Mouse (Mus musculus) urinary bladder, adult 2 months (tissue): ENCODE results near the gene Tfap2c. TPM values are rescaled to one million over a fixed set of nuclear protein-coding genes. Genes with fewer than 3 reads are reported as not detected.

ENCODE experiments used
- DNase-seq: peaks from one replicate; pipeline ENCODE4 v3.0.0; 2022; ENCODE audit warnings: low spot score
- polyA plus RNA-seq: library from polyadenylated mRNA; depleted of rRNA; stranded (reverse); fragments of >200 nt; gene quantifications from 2 replicates; pipeline ENCODE4 v1.2.3, GENCODE M21; 2012

Gene Tfap2c
- polyA plus RNA-seq, 1 experiment = 5.5 TPM

DNA sequence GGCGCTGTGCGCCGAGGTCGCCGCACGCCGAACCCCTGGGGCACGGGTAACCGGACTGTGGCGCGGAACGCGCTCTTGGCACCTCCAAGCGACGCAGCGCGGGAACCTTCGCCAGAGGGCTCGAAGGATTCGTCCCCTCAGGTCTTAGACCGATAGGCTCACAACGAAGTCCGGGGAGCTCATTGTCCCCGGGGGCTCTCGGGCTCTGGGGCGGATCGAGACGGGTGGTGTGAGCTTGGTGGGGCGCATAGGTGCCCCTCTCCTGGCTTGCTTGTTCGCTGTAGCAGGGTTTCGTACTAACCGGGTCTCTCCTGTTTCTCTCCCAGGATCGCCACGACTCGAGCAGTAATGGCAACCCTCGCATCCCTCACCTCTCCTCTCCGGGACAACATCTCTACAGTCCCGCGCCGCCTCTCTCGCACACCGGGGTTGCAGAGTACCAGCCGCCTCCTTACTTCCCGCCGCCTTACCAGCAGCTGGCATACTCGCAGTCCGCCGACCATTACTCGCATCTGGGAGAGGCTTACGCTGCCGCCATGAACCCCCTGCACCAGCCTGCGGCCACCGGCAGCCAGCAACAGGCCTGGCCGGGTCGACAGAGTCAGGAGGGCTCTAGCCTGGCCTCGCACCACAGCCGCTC, 1.8 kb downstream of the Tfap2c start:
- no peak for DNase-seq

DNA sequence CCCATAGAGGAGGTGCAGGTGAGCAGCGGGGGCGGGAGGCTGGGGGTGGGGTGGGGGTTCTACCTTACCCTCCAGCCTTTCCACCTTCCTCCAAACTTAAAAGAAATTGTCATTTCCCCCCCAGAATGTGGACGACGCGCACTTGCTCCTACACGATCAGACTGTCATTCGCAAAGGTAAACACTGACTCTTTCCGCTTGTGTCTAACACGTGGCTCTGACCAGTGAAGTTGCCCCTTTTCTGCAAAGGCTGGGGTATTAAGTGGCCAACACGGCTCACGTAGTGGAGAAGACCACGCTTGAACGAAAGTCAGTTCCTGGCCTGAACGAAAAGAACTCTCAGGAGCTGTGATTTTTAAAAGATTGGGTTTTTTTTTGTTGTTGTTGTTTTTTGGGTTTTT, 2.5 kb downstream of the Tfap2c start:
- DNase-seq = no peak

GRCm38 (mm10) chr2:172552666-172553065, 3.3 kb downstream of the Tfap2c start:
- DNase-seq = no peak

GRCm38 (mm10) chr2:172554211-172554610, 4.8 kb downstream of the Tfap2c start:
- DNase-seq = no peak

DNA sequence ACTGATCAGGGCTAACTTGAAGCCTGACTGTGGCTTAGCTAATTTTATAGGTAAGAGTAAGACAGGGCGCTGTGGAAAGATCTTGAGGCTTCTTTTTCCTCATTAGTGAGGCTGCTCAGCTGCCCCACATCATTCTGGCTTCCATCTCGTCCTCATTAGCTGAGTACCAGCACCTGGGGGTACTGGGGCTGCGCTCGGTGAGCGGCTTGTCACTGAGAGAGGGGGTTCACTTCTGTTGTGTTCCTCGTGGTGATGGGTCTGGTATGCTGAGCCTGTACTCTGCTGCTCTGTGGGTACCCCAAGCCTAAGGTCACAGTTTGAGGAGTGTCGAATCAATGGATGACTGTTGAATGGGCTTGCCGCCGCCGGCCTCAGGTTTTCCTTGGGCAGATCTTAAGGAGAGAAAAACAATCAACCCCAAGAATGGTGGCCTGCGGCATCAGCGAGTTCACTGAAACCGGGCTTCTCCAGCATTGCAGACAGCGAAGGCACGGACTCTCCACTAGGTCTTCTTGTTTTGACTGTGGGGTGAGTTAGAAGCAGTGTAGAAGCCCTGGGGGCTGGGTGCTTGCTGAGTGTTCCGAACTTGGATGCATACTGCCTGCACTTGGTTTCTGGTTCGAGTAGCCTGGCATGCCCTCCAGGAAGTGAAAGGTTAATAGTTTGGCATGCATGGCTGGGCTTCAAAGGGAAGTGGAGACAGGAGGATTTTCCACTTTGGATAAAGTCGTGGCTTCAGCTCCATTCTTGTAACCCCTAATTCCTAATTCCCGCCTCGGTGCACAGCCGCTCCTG, 9.5 kb downstream of the Tfap2c start:
- no peak for DNase-seq

DNA sequence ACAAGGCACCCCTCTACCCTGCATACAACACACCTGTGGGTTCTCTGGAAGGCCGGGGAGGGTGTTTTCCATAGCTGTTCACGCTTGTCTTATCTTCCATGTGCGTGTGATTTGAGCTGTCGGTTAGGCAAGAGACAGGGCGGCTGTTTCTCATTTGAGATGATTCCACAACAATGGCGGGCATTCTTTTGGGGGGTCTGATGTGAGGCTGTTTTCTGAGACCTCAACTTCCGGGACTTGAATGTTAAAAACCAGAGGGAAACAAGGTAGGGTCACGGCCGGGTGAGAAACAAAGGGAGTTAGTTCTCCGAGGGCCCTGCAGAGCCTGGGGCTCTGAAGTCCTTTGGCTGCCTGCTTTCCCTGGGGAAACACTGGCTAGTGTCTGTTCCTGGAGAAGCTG, 11.6 kb downstream of the Tfap2c start:
- DNase-seq = no peak

GRCm38 (mm10) chr2:172567835-172568234, 18.4 kb downstream of the Tfap2c start:
- DNase-seq = no peak

DNA sequence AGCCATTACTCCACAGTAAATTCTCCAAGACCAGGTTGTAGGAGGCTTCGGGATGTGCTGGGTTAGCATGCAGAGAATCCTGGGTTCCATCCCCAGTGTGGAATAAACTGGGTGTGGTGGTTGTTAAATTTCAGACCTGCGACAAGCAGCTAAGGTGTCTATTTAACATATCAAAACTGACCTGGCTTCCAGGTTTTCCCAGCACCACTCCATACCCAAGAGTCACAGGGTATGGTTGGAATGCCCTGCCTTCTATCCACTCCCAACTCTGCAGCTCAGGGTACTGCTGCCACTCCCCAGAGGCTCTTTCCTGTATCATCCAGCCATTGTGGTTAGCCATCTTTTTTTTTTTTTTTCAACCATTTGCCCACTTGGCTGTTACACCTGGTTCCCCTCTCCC, 19.1 kb downstream of the Tfap2c start:
- DNase-seq = no peak

- DNase-seq = no peak
Measured at GRCm38 (mm10) chr2:172577196-172577766, 27.9 kb downstream of the Tfap2c start.

GRCm38 (mm10) chr2:172579221-172579620, 29.8 kb downstream of the Tfap2c start:
- DNase-seq = no peak

- DNase-seq = no peak
Measured at GRCm38 (mm10) chr2:172580536-172581265, 31.3 kb downstream of the Tfap2c start.

GRCm38 (mm10) chr2:172583312-172583711, 33.9 kb downstream of the Tfap2c start:
- no peak for DNase-seq

DNA sequence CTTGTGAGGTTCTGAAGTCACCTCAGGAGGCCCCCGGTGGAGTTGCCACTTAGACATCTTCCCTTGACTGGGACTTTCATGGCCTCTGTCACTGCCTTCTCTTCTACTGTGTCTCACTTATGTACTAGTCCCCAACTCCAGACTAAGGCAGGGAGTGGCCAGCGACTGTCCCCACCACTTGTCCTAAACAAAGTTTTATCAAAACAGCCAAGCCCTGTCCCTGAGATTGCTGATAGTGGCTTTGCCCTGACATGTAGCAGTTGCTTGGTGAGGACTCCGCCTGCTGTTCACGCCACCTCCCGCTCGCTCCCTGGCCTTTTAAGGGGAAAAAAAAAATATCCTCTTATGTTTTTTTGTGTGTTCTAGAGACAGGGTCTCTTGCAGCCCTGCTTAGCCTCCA, 35.9 kb downstream of the Tfap2c start:
- DNase-seq = no peak

- no peak for DNase-seq
Measured at GRCm38 (mm10) chr2:172589048-172589447, 39.7 kb downstream of the Tfap2c start.

DNA sequence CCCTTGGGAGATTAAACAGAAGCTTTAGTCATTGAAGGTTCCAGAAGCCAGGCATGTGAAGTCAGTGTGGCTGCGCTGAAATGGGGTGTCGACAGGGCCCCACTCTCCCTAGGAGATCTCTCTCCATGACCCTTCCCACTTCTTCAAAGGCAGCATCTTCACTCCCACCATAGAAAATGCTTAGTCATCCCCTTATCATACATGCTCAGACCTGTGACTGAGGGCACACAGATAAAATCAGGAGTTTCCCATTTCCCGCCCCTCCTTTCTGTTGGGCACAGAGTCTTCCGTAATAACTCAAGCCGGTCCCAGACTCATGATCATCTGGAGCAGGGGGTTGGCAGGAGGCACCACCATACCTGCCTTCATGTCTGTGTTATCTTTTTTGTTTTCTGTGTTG, 41.4 kb downstream of the Tfap2c start:
- no peak for DNase-seq

DNA sequence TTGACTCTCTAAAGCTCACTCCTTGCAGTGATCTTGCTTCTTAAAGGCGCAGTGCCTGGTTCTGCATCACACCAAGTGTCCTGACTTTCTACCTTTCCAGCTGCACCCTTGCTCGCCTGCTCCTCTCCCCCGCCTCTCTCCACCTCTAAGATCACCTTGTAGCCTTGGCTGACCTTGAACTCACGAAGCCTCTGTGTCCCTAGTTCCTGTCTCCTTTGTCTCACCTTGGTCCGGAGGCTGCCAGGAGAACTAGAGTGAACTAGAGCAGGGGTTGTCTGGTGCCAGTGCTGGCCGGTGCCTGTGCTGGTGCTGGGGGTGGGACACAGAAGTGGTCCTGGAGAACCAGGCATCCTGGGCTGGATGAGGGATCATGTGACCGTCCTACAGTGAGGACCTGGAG, 44.9 kb downstream of the Tfap2c start:
- no peak for DNase-seq

DNA sequence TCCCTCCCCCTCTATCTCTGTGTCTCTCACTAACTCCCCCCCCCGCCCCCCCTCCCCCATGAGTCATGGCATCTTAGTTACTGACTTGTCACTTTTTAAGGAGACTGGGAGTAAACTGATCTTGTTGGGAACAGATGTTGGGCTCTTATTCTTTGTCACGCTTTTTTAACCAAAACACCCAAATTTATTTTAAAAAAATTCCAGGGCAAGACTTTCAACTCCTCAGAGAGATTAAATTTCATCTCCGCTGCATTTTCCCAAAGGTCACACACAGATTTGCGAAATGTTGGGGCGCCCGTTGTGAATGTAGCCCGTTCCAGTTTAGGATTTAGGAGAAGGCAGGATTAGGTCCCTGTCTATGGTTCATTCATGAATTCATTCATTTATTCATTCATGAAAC, 47.7 kb downstream of the Tfap2c start:
- DNase-seq = no peak

DNA sequence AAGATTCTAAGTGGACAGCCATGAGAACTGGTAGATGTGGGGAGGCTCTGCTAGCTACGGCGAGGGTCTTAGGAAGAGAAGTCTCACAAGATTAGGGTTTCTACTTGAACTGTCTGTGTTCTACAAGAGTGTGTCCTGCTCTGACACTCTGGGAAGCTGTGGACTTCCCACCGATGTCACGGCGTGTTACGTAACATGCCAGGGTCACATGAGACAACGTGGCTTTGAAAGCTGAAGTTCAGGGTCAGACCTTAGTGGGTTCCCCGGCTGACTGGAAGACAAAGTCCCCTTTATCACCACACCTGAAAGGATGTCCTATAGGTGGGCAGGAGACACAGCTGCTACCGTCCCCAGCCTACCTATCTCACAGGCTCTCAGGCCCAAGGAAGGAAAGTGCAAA, 48.5 kb downstream of the Tfap2c start:
- DNase-seq = no peak

GRCm38 (mm10) chr2:172604625-172605024, 55.2 kb downstream of the Tfap2c start:
- DNase-seq = no peak

- DNase-seq = no peak
Measured at GRCm38 (mm10) chr2:172605642-172606041, 56.2 kb downstream of the Tfap2c start.

DNA sequence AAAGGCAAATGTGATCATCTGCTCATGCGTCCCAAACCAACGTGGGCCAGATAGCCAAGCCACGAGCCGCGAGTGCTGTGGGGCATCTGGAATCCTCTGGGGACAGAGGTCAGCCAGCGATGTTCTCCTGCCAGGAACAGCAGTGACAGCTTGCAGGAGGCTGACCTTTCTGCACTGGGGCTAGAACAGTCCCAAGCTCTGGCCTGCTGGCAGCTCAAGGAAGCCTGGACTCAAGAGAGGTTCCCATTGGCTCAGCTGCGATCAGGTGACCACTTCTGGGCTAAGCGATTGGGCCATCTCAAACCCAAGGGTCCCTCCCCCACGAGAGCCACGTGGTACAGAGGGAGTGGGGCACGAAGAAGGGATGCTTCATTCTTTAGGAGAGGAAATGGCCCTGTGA, 58.3 kb downstream of the Tfap2c start:
- no peak for DNase-seq
